Mouse (Mus musculus) cerebellum, adult 11 months (tissue): ENCODE data around the gene Tas1r1.

ENCODE experiments used
- DNase-seq: peaks from one replicate; pipeline ENCODE4 v3.0.0; 2022

Gene Tas1r1

DNA sequence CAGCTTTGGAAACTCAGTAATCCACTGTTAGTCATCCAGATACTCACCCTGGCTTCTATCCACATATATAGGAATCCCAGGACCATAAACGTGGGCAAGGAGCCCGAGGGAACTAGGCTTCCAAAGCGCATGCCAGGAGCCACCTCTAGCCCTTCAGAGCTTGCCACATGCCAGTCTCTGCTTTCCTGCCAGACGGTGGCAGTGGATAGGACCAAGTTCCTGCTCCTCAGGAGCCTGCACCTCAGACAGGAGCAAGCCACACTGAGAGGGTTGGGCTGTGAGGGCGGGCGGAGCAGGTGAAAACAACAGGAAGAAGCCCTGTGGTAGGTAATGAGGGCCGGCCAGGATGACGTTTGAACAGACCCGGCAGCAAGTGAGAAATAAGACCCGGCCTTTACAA is 52.5 kb downstream of the Tas1r1 start:
- peak; percentile 58 for DNase-seq

DNA sequence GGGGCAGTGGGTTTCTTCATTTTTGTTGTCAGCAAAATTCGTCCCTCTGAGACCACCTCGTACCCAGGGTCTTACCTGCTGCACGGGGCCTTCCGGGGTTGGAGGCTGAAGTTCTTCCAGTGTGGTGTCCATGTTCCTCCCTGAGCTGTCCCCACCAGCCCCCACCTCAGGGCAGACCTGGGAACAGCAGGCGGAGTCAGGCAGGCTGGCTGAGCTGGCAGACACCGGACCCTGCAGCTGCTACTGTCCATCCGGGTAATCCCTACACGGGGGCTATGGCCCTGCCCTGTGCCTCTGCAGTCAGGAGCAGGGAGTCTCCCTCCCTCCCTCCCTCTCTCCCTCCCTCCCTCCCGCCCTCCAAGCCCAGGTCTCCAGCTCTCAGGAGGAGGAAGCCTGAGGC is 54.8 kb downstream of the Tas1r1 start:
- no peak for DNase-seq

DNA sequence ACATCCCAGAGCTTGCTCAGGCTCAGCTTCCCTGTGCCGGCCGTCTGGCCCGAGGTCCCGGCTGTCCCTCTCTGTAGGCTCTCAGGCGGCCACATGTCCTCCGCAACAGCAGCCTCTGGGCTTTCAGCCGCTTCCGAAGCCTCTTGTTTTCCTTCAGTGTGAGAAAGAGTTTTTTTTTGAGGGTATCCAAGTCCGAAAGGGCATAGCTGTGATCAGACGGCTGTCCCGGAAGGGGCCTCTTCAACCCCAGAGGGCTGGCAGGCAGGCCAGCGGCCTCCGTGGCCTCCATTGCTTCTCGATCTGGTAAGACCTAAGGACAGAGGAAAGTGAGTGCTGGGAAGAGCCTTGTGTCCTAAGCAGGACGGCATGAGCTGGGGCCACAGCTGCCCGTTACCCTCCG is 55.3 kb downstream of the Tas1r1 start:
- no peak for DNase-seq

DNA sequence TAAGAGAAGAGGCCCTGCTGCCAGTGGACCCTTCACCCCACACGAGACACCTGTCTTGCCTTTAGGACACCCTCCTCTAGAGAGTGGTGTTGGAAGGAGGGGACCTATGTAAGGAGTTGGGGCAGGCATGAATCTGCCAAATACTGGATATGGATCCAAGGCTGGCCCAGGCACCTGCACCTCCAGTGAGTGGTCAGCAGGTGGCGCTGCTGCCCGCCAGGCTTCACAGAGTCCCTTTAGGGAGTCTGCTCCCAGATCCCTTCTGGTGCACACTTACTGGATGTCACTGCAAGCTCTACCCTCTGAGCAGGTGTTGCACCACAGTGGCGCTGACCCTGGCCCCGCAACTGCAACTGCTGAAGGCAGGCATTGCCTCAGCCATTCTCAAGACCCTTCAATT is 57.0 kb downstream of the Tas1r1 start:
- peak; percentile 77 for DNase-seq

DNA sequence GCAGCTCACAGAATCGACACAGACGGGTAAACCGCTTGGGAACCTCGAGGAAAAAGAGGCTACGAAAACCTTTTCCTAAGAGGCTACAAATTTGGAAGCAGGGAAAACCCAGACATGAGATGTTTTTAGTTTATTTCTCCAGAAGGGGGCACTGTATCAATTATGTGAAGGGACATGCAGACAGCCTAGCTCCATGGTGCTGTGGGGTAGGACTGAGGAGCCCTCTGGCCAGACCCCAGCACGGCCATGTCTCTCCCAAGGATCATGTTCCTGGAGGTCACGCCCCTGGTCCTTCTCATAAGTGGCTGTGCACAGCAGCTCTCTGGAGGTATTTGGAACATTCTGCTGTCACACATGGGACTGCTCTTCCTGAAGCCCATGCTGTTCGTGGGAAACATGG is 57.7 kb downstream of the Tas1r1 start:
- no peak for DNase-seq
